Mouse (Mus musculus) gonadal fat pad, adult 2 months (tissue): Measurements from ENCODE around the gene P4htm. TPM values are rescaled to one million over a fixed set of nuclear protein-coding genes. Genes with fewer than 3 reads are reported as not detected.

Source experiments
- DNase-seq: peaks from one replicate; pipeline ENCODE4 v3.0.0-alpha.2; 2012; ENCODE audit warnings: low read depth
- polyA plus RNA-seq: library from polyadenylated mRNA; depleted of rRNA; stranded (reverse); fragments of >200 nt; gene quantifications from 2 replicates; pipeline ENCODE4 v1.2.3, GENCODE M21; 2012; rRNA removed

The P4htm gene
- polyA plus RNA-seq, 1 experiment: 9.5 TPM

DNA sequence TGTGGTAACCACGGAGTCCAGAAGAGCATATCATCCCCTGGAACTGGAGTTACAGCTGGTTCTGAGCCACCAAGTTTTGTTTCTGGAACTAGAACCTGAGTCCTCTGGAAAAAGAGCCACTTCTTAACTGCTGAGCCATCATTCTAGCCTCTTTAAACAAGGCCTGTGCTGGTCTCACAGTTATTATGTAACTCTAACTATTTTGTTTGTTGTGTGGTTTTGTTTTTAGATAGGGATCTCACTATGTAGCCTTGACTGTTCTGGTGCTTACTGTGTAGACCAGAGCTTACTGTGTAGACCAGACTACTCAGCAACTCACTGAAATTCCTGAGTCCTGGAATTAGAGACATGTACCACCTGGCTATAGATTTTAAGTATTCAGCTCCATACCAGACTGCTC lies 50.6 kb downstream of the P4htm start:
- DNase-seq: no peak

DNA sequence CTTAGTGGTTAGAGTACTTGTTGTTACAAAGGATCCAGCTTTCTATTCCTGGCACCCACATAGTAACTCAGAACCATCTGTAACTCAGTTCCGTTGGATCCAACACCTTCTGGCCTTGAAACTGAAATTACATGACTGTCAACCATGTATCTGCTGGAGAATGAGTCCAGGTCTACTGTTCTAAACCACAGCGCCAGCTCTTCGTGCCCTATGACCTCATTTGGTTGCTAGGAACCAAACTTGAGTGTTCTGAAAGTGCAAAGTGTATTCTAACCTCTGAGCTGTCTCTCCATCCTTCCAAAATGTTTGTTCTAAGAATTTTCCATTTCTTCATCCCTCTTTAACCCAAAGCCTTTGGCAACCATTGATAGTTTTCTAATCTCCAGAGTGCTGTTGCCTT lies 51.5 kb downstream of the P4htm start:
- DNase-seq: no peak

DNA sequence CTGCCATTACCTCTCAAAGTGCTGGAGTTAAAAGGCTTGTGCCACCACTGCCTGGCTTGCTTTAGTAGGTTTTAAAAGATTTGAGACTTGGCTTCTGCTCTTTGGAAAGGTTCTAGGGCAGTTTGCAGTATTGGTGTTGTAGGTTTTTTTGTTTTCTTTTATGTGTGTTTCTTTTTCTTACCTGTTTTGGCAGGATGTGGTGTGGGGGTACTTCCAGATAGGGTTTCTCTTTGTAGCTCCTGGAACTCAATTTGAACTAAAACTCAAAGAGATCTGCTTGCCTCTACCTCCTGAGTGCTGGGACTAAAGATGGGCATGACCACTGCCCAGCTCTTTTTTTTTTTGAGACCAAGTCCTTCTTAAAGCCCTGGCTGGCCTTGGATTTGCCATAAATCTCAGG lies 56.6 kb downstream of the P4htm start:
- no peak for DNase-seq

DNA sequence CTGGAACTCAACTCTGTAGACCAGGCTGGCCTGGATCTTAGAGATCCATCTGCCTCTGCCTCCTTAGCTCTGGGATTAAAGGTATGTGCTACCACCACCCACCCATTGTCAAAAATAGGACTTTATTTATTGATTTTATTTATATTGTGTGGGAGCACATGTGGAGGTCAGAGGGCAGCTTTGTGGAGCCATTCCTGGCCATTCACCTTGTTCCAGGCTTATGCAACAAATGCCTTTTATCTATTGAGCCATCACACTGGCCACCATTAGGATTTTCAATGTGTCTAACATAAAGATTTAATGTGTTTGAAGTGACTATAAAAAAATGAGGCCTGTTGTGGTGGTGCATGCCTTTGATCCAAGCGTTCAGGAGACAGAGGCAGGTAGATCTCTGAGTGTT lies 66.0 kb downstream of the P4htm start:
- DNase-seq: no peak

DNA sequence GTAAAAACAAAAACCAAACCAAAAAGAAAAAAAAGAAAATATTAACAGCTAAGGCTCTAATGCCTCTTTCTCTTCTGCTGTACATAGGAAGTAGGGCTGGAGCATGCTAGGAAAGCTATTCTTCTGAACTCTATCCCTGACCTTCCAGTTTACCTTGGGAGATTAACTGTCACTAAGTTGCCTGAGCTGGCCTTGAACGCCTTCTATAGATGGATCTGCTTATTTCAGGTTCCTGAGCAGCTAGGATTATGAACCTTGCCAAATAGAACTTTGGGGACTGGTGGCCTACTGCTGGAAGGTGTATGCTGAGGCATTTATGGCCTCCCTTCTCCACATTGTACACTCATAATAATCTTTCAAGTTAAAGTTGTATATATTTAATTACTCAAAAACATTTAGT lies 66.5 kb downstream of the P4htm start:
- DNase-seq: no peak

Other genes starting within 250 kb of the P4htm start
- gene Usp4, start 249.8 kb downstream of the P4htm start, polyA plus RNA-seq: 66.8 and 69.5 TPM in 2 replicates
- gene 1700102P08Rik, start 204.9 kb downstream of the P4htm start, polyA plus RNA-seq: 0.25 and 0.34 TPM in 2 replicates
- gene Ccdc36, start 169.2 kb downstream of the P4htm start, polyA plus RNA-seq: 0.04 and 0.16 TPM in 2 replicates
- gene BC048562, start 161.2 kb downstream of the P4htm start, polyA plus RNA-seq: not detected in 2 replicates
- 21.5 and 23.2 TPM in 2 replicates for gene Ccdc71, start 137.1 kb downstream of the P4htm start, polyA plus RNA-seq
- 56.8 and 58.8 TPM in 2 replicates for gene Klhdc8b, start 136.1 kb downstream of the P4htm start, polyA plus RNA-seq
- gene Lamb2, start 117.9 kb downstream of the P4htm start, polyA plus RNA-seq: 174 and 220 TPM in 2 replicates
- 150 and 161 TPM in 2 replicates for gene Usp19, start 107.1 kb downstream of the P4htm start, polyA plus RNA-seq
- gene Qars, start 90.0 kb downstream of the P4htm start, polyA plus RNA-seq: 248 and 249 TPM in 2 replicates
- 92.2 and 108 TPM in 2 replicates for gene Qrich1, start 80.9 kb downstream of the P4htm start, polyA plus RNA-seq
- 79.5 and 90.1 TPM in 2 replicates for gene Impdh2, start 37.4 kb downstream of the P4htm start, polyA plus RNA-seq
- gene Ndufaf3, start 30.2 kb downstream of the P4htm start, polyA plus RNA-seq: 49.3 and 63.1 TPM in 2 replicates
- gene Dalrd3, start 27.8 kb downstream of the P4htm start, polyA plus RNA-seq: 197 and 214 TPM in 2 replicates
- gene Wdr6, start 18.9 kb downstream of the P4htm start, polyA plus RNA-seq: 48.1 and 59.1 TPM in 2 replicates
- 40.2 and 44.6 TPM in 2 replicates for gene Arih2, start 51.7 kb upstream of the P4htm start, polyA plus RNA-seq
- 29.2 and 30.0 TPM in 2 replicates for gene Slc25a20, start 64.4 kb upstream of the P4htm start, polyA plus RNA-seq
- 18.3 and 18.9 TPM in 2 replicates for gene Prkar2a, start 91.6 kb upstream of the P4htm start, polyA plus RNA-seq
- 261 and 273 TPM in 2 replicates for gene Ip6k2, start 186.1 kb upstream of the P4htm start, polyA plus RNA-seq
- gene Nckipsd, start 210.7 kb upstream of the P4htm start, polyA plus RNA-seq: 43.0 and 46.4 TPM in 2 replicates
- 1.0 and 1.1 TPM in 2 replicates for gene Celsr3, start 228.7 kb upstream of the P4htm start, polyA plus RNA-seq